Mouse (Mus musculus): ENCODE results near the gene Gzmk. TPM values are rescaled to one million over a fixed set of nuclear protein-coding genes. Genes with fewer than 3 reads are reported as not detected.
A peak's percentile ranks its signal among the peaks of the same experiment; 100 is the strongest.
"Not testable (repeated sequence)": the region's sequence is repeated elsewhere in the genome, so short reads cannot be mapped to it uniquely, and the experiment has no call there.

The Gzmk gene
- total RNA-seq (2021), result not detected
- long read RNA-seq, experiment 1, result 0 reads
- long read RNA-seq, experiment 2, result 0 reads

- no peak for DNase-seq
Observed at GRCm38 (mm10) chr13:113225811-113226210, at the start of gene Gzmk. Gene Gzmk, minus strand, starts transcription at chr13:113225908.

GRCm38 (mm10) chr13:113271189-113271588 lies 45.5 kb upstream of the Gzmk start:
- DNase-seq, result no peak

GRCm38 (mm10) chr13:113269777-113270776 lies 44.4 kb upstream of the Gzmk start:
- peak; percentile 56 for DNase-seq

- no peak for DNase-seq
Observed at GRCm38 (mm10) chr13:113267204-113267603, 41.5 kb upstream of the Gzmk start.

- peak; percentile 9 for DNase-seq
Observed at GRCm38 (mm10) chr13:113266495-113266951, 40.8 kb upstream of the Gzmk start.

GRCm38 (mm10) chr13:113265257-113265656 lies 39.5 kb upstream of the Gzmk start:
- no peak for DNase-seq

- no peak for DNase-seq
Observed at GRCm38 (mm10) chr13:113262822-113263221, 37.1 kb upstream of the Gzmk start.

GRCm38 (mm10) chr13:113259237-113259636 lies 33.5 kb upstream of the Gzmk start:
- no peak for DNase-seq

- no peak for DNase-seq
Observed at GRCm38 (mm10) chr13:113257190-113257589, 31.5 kb upstream of the Gzmk start.

- DNase-seq, result no peak
Observed at GRCm38 (mm10) chr13:113256766-113257165, 31.1 kb upstream of the Gzmk start.

- not testable (repeated sequence) for DNase-seq
Observed at GRCm38 (mm10) chr13:113252580-113252979, 26.9 kb upstream of the Gzmk start.

- no peak for DNase-seq
Observed at GRCm38 (mm10) chr13:113245025-113245424, 19.3 kb upstream of the Gzmk start.

- no peak for DNase-seq
Observed at GRCm38 (mm10) chr13:113242129-113242528, 16.4 kb upstream of the Gzmk start.

- DNase-seq, result no peak
Observed at GRCm38 (mm10) chr13:113227666-113228463, 2.2 kb upstream of the Gzmk start.

- DNase-seq, result no peak
Observed at GRCm38 (mm10) chr13:113227076-113227475, 1.4 kb upstream of the Gzmk start.

GRCm38 (mm10) chr13:113224105-113224504 lies 1.6 kb downstream of the Gzmk start:
- peak; percentile 15 for DNase-seq

GRCm38 (mm10) chr13:113221851-113222250 lies 3.9 kb downstream of the Gzmk start:
- no peak for DNase-seq

- no peak for DNase-seq
Observed at GRCm38 (mm10) chr13:113213865-113214264, 11.8 kb downstream of the Gzmk start.

- no peak for DNase-seq
Observed at GRCm38 (mm10) chr13:113212401-113212800, 13.3 kb downstream of the Gzmk start.

GRCm38 (mm10) chr13:113211345-113211744 lies 14.4 kb downstream of the Gzmk start:
- no peak for DNase-seq

GRCm38 (mm10) chr13:113209624-113210023 lies 16.1 kb downstream of the Gzmk start, which contains the start of gene Esm1:
Gene Esm1, plus strand, starts transcription at chr13:113209659.
- no peak for DNase-seq

GRCm38 (mm10) chr13:113205346-113205745 lies 20.4 kb downstream of the Gzmk start:
- no peak for DNase-seq

GRCm38 (mm10) chr13:113203146-113203545 lies 22.6 kb downstream of the Gzmk start:
- DNase-seq, result no peak

All from gastrocnemius, postnatal 25 days (tissue).